Mouse (Mus musculus) olfactory bulb, adult 2 months (tissue): ENCODE measurements around the gene Fkbp8. TPM values are rescaled to one million over a fixed set of nuclear protein-coding genes. Genes with fewer than 3 reads are reported as not detected.

Experiments
- H3K27ac ChIP-seq: fragments of 200-500 bp; 2 replicates; pipeline ENCODE4 v1.5.1; 2012; ENCODE audit warnings: low read depth, low read length; ENCODE audit not compliant: insufficient read depth
- H3K4me1 ChIP-seq: fragments of 200-500 bp; 2 replicates; pipeline ENCODE4 v1.6.1; 2012; ENCODE audit warnings: low read length; ENCODE audit not compliant: control insufficient read depth, insufficient read depth
- H3K4me3 ChIP-seq: fragments of 200-500 bp; 2 replicates; pipeline ENCODE4 v1.5.1; 2012; ENCODE audit warnings: mild to moderate bottlenecking, low read depth, low read length, moderate library complexity; ENCODE audit not compliant: insufficient read depth
- CTCF ChIP-seq: fragments of 200-500 bp; IDR thresholded peaks from 2 replicates; pipeline ENCODE4 v1.5.1; 2012; ENCODE audit warnings: low read depth, mild to moderate bottlenecking, low read length, moderate library complexity; ENCODE audit not compliant: insufficient read depth
- POLR2A ChIP-seq: fragments of 200-500 bp; IDR thresholded peaks from 2 replicates; pipeline ENCODE4 v1.6.1; 2012; ENCODE audit warnings: mild to moderate bottlenecking, low read depth, low read length, moderate library complexity; ENCODE audit not compliant: insufficient read depth
- WGBS: fragments of 180-500 bp; shearing (Covaris S2); methylation state at CpG from one replicate; pipeline ENCODE4 v1.1.7; 2018; 5-methylcytosine and 5-hydroxymethylcytosine counted together
- polyA plus RNA-seq: library from polyadenylated mRNA; stranded (reverse); fragments of >200 nt; gene quantifications from 2 replicates; pipeline ENCODE4 v1.2.4, GENCODE M21; 2012; ENCODE audit warnings: low replicate concordance; ENCODE audit not compliant: missing spikeins, insufficient read depth, insufficient read length

Fkbp8 gene
- polyA plus RNA-seq, 1 experiment: not detected

DNA sequence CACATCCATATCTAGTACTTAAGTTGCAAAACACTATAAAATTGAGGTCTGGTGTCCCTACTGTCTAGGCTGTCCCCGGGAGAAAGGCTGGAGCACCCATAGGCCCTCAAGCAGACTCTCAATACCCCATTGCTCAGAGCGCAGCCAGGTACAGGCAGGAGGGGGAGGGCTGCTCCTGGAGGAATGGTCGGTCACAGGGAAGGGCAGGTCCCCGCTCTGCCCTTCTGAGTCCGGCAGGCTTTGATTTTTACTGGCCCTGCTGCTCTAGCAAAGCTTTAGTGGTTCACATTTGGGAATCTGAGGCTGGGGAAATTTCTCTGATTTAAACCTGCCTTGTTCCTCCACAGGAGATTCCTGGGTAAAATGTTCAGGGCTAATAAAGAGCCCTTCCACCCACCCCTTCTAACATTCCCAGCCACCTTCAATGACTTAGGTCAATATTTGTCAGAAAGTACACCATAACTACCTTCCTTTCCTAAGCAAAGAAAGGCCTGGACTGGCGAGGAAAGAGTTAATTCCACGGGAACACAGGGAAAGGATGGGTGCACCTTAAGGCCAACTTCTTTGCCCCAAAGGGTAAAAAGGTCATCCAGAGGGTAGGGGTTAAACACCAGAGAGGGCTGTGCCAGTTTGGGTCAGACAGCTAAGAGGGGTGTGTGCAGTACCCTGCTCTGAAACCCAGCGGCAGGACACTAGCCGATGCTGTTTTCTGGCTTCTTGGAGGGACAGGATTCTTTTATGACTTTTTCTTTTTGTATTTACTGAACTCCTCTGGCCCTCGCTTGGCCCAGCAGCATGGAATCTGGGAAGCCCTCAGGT is 37.3 kb upstream of the Fkbp8 start:
- H3K27ac ChIP-seq: no peak overlapping the region
- TF ChIP-seq POLR2A (no peak), CTCF (no peak)
- H3K4me3 ChIP-seq: no peak overlapping the region
- H3K4me1 ChIP-seq: peaks cover 58% of the 10 kb centered on the region
- 40% methylated on average over 10 of the region's 10 CpGs for WGBS

DNA sequence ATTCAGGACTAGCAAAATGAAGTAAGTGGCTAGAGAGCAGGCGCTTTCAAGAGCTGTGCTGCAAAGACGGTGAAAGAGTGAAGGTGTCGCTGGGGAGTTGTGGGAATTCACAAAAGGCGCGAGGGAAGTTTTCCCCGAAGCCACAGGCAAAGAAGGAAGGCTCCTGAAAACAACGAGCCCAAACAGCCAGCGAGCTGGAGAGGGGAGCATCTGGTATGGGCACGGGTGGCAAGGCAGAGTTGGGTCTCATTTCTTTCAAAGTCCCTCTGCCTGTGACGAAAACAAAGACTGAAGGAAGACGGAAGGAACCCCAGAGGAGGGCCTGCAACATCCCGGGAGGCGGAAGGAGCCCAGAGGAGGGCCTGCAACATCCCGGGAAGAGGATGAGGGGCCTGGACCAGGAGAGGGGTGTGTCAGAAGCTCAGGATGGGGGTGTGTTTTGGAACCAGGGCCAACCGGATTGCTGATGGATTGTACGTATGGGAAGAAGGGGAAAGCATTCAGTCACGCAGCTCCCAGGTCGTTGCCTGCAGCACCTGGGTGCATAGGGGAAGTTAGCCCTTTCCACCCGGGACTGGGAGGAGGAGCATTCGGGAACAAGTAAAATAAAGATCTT is 36.5 kb upstream of the Fkbp8 start:
- TF ChIP-seq POLR2A (no peak), CTCF (no peak)
- WGBS: 18% methylated on average over 20 of the region's 20 CpGs
- H3K4me1 ChIP-seq: peaks cover 57% of the 10 kb centered on the region
- no peak overlapping the region for H3K27ac ChIP-seq
- H3K4me3 ChIP-seq: no peak overlapping the region

DNA sequence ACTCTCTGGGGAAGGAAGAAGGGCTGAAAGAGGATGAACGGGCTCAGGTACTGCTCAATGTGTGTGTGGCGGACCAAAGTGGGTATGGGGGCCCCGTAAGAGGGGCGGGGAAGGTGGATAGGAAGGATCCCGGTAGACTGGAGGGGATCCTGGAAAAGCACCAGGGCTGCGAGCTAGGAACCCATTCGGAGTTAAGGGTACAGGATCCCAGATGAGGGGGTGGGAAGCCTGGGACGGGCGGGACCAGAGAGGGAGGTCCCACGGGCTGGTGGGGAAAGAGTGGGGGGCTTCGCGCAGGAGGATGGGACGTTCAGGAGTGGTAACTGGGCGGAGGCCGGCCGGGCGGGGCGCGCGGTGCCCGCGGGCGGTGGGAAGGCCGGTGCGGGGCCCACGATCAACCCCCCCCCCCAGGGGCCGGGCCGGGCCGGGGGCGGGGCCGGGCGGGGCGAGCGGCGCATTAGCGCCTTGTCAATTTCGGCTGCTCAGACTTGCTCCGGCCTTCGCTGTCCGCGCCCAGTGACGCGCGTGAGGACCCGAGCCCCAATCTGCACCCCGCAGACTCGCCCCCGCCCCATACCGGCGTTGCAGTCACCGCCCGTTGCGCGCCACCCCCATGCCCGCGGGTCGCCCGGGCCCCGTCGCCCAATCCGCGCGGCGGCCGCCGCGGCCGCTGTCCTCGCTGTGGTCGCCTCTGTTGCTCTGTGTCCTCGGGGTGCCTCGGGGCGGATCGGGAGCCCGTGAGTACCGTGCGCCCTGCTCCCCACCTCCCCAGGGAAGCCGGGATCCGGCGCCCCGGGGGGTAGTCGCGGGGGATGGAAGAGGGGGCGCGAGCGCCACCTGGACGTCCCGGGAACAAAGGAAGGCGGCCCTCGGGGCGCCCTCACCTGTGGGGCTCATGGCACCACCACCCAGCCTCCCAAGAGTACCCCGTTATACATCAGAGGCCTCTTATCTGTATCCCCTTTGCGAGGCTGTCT is 34.6 kb upstream of the Fkbp8 start, which contains the start of gene Crlf1:
TSS of gene Crlf1 (plus strand) at position 495 of the 977 bp plus-strand sequence.
- WGBS: 1% methylated on average over 90 of the region's 93 CpGs
- peaks cover 46% of the 10 kb centered on the region for H3K4me1 ChIP-seq
- TF ChIP-seq POLR2A: no peak
- no peak for TF ChIP-seq CTCF
- H3K4me3 ChIP-seq: peak within 1 kb of the TSS; percentile 25
- H3K27ac ChIP-seq: no peak within 1 kb of the TSS

DNA sequence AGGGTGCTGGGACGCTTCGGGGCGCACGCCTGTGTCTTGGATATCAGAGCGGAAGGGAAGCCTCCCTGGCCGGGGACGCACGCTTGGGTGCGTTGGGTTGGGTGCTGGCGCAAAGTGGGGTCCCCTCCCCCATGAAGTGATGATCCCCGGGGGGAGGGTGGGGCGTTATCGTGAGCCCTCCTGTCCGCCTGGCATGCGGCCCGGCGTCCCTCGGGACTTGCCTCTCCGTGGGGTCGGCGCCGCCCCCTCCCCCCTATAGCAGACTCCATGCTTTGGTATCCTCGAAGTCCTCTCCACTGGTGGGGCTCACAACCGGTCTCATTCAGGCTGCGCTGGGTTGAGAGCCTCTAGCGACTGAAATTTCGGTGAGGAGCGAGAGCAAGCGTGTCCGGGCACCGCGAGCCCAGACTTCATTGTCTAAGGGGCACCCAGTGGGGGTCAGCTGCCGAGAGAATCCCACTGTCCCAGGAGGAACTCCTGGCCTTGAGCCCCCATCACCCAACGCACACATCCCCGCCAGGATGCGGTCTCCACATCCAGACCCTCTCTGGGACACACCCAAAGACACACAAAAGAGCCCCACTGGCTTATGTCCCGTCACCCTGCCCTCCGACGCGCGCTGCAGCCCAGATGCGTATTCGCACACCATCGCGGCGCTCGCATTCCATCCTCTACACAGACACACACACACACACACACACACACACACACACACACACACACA is 33.7 kb upstream of the Fkbp8 start:
- Histone ChIP-seq H3K4me3 (no peak overlapping the region), H3K4me1 (peaks cover 38% of the 10 kb centered on the region), H3K27ac (no peak overlapping the region)
- no peak for TF ChIP-seq CTCF
- no peak for TF ChIP-seq POLR2A
- WGBS: 2% methylated on average over 47 of the region's 47 CpGs

DNA sequence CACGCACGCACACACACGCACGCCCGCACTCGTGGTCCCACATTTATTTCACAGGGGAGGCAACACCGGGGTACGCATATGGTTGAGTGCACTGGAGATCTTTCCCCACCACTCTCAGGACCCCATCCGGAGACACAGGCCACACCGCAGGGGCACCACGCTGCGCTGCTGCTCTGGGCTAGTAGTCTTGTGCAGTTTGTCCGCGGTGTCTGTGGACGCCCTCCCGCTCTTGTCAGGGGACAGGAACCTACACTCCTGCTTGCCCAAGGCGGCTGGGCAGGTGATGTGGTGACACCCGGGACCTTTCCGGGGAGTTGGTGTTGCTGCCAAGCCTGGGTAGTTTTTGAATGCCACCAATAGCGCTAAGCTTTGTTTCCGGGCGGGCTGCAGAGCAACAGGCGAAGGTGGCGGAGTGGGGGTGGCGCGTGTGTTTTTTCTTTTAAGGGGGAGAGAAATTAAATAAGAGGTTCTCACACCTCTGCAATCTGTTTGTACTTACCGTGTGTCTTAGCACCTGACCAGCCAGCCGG is 33.0 kb upstream of the Fkbp8 start:
- no peak overlapping the region for H3K4me3 ChIP-seq

DNA sequence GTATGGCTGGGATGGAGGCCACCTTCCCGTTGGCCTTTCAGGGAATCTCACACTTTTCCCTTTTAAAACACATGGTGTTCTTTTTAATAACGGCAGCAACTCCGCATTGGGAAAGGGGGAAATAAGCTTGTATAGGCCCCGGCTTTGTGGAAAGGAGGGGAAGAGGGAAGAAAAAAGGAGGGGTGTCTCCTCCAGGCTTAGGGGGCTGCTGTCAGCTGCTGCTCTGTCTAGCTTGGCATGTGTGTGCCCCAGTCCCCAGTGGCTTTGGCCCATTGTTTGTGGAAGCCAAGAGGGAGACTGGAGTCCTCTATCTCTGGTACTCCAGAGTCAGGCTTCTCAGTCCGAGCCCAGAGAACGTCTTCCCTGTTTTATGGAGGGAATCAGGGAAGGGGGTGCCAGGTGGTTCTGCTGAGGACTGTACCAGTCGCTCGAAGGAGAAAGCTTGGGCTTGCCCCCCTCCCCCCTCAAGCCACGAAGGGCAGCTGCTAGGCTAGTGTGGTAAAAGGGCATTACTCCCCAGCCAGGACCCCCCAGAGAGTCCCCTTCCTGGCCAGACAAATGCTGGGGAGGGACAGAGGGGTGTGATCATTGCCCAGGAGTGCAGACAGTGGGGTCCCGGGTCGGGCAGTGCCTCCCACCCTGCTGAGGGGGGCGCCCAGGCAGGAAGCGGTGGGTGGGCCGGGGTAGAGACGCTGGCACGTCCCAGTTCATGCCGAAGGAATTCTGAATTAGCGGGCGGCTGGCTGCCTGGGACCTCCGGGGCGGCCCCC is 32.3 kb upstream of the Fkbp8 start:
- 32% methylated on average over 21 of the region's 21 CpGs for WGBS
- TF ChIP-seq POLR2A (no peak), CTCF (no peak)
- no peak overlapping the region for H3K4me3 ChIP-seq
- H3K27ac ChIP-seq: no peak overlapping the region
- peaks cover 29% of the 10 kb centered on the region for H3K4me1 ChIP-seq

More for the DNA sequence above, 33.0 kb upstream of the Fkbp8 start:
- peaks cover 32% of the 10 kb centered on the region for H3K4me1 ChIP-seq
- no peak overlapping the region for H3K27ac ChIP-seq
- TF ChIP-seq CTCF (no peak), POLR2A (no peak)
- 11% methylated on average over 28 of the region's 28 CpGs for WGBS

DNA sequence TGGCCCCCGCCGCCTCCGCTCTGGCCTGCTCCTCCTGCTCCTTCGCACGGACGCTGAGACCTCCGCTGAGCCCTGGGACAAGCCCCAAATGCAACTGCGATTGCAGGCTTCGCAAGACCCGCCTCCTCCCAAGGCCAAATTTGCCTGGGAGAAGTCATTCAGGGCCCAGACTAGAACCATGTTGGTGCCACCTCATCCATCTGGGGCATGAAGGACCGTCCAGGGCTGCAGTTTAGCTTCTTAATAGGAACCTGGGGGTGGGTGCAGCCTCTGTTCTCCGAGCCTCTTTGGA is 31.8 kb upstream of the Fkbp8 start:
- peaks cover 30% of the 10 kb centered on the region for H3K4me1 ChIP-seq
- H3K27ac ChIP-seq: no peak overlapping the region
- 55% methylated on average over 12 of the region's 12 CpGs for WGBS
- TF ChIP-seq POLR2A (no peak), CTCF (no peak)
- H3K4me3 ChIP-seq: no peak overlapping the region
